Mouse (Mus musculus) CH12.LX (cell line): ENCODE measurements around the gene Pbdc1. TPM values are rescaled to one million over a fixed set of nuclear protein-coding genes. Genes with fewer than 3 reads are reported as not detected.
A peak's percentile ranks its signal among the peaks of the same experiment; 100 is the strongest.

Experiments used
- DNase-seq: peaks from one replicate; pipeline ENCODE4 v3.0.0-alpha.2; 2013; ENCODE audit errors: extremely low read depth
- H3K27ac ChIP-seq: 2 replicates; pipeline ENCODE4 v1.5.1; 2012; ENCODE audit warnings: low read depth, mild to moderate bottlenecking, control low read depth, moderate library complexity; ENCODE audit not compliant: insufficient read depth
- H3K27me3 ChIP-seq: replicated peaks from 2 replicates; pipeline ENCODE3; 2012; ENCODE audit warnings: inconsistent platforms
- H3K36me3 ChIP-seq, 2 experiments: replicated peaks in 1 of 2; 2 replicates each; pipeline versions ENCODE3 to v1.6.1; 2012; ENCODE audit warnings: inconsistent platforms in 1 of 2, low read length in 1 of 2, mild to moderate bottlenecking in 1 of 2, mixed read lengths in 1 of 2, moderate library complexity in 1 of 2; ENCODE audit not compliant: control insufficient read depth in 1 of 2, insufficient read depth in 1 of 2
- H3K4me1 ChIP-seq, 2 experiments: 2 replicates each; pipeline ENCODE4 v1.6.1; 2012; ENCODE audit warnings: inconsistent platforms in 1 of 2, moderate library complexity in 1 of 2; ENCODE audit not compliant: insufficient read depth in 2 of 2, control insufficient read depth in 1 of 2
- H3K4me2 ChIP-seq: 2 replicates; pipeline ENCODE4 v1.6.1; 2012; ENCODE audit warnings: low read depth, mild to moderate bottlenecking, control low read depth; ENCODE audit not compliant: poor library complexity, insufficient read depth, severe bottlenecking
- H3K4me3 ChIP-seq, 3 experiments: fragments of 150-350 bp in 1 of 3; sonication (generic) in 1 of 3; replicated peaks in 1 of 3; 2 replicates each; pipeline versions ENCODE3 to v1.5.1; 2011 to 2012; ENCODE audit warnings: low read depth in 2 of 3, low read length in 2 of 3, mild to moderate bottlenecking in 2 of 3, moderate library complexity in 2 of 3, control low read depth in 1 of 3, improper control_type of control experiment in 1 of 3, inconsistent platforms in 1 of 3, mixed read lengths in 1 of 3; ENCODE audit not compliant: poor library complexity in 1 of 3
- H3K79me2 ChIP-seq: replicated peaks from 2 replicates; pipeline ENCODE4 v1.6.1; 2012; ENCODE audit warnings: mild to moderate bottlenecking, moderate library complexity; ENCODE audit not compliant: control insufficient read depth, poor library complexity, insufficient read depth, severe bottlenecking; ENCODE audit errors: extremely low read depth
- H3K9ac ChIP-seq: 2 replicates; pipeline ENCODE4 v1.6.1; 2012; ENCODE audit warnings: low read depth, mild to moderate bottlenecking, control low read depth, moderate library complexity; ENCODE audit not compliant: insufficient read depth
- H3K9me3 ChIP-seq: replicated peaks from 2 replicates; pipeline ENCODE3; 2012; ENCODE audit warnings: low read length, inconsistent platforms, mixed read lengths
- CHD1 ChIP-seq: IDR thresholded peaks from 2 replicates; pipeline ENCODE4 v1.6.1; 2012; ENCODE audit warnings: low read depth, low read length, improper control_type of control experiment, inconsistent platforms
- CTCF ChIP-seq, 2 experiments: IDR thresholded peaks in 1 of 2; conservative IDR thresholded peaks in 1 of 2; 2 replicates each; pipeline ENCODE4 v1.5.1; 2011 to 2012; ENCODE audit warnings: low read depth in 2 of 2, low read length in 2 of 2, improper control_type of control experiment in 1 of 2, inconsistent platforms in 1 of 2, mild to moderate bottlenecking in 1 of 2, moderate library complexity in 1 of 2
- E2F4 ChIP-seq: IDR thresholded peaks from 2 replicates; pipeline ENCODE4 v1.6.1; 2011; ENCODE audit warnings: low read depth, low read length, improper control_type of control experiment; ENCODE audit not compliant: insufficient replicate concordance
- ELF1 ChIP-seq: IDR thresholded peaks from 2 replicates; pipeline ENCODE4 v1.6.1; 2014; ENCODE audit warnings: low read depth, mild to moderate bottlenecking, inconsistent platforms, low read length, improper control_type of control experiment
- EP300 ChIP-seq: IDR thresholded peaks from 2 replicates; pipeline ENCODE4 v1.6.1; 2011; ENCODE audit warnings: low read length, improper control_type of control experiment
- ETS1 ChIP-seq: conservative IDR thresholded peaks from 2 replicates; pipeline ENCODE4 v1.6.1; 2012; ENCODE audit warnings: low read depth, mild to moderate bottlenecking, inconsistent platforms, low read length, improper control_type of control experiment, moderate library complexity
- GABPA ChIP-seq: IDR thresholded peaks from 2 replicates; pipeline ENCODE4 v1.6.1; 2012; ENCODE audit warnings: low read depth, low read length, improper control_type of control experiment, inconsistent platforms; ENCODE audit not compliant: insufficient replicate concordance
- JUN ChIP-seq: IDR thresholded peaks from 2 replicates; pipeline ENCODE4 v1.6.1; 2011; ENCODE audit warnings: low read depth, mild to moderate bottlenecking, low read length, improper control_type of control experiment, moderate library complexity; ENCODE audit not compliant: insufficient read depth
- MAX ChIP-seq: IDR thresholded peaks from 2 replicates; pipeline ENCODE4 v1.6.1; 2011; ENCODE audit warnings: low read length, improper control_type of control experiment
- MAZ ChIP-seq: IDR thresholded peaks from 2 replicates; pipeline ENCODE4 v1.6.1; 2012; ENCODE audit warnings: low read depth, mild to moderate bottlenecking, inconsistent platforms, low read length, improper control_type of control experiment, moderate library complexity
- MEF2A ChIP-seq: IDR thresholded peaks from 2 replicates; pipeline ENCODE4 v1.6.1; 2014; ENCODE audit warnings: low read depth, mild to moderate bottlenecking, inconsistent platforms, low read length, improper control_type of control experiment, borderline replicate concordance
- MXI1 ChIP-seq: IDR thresholded peaks from 2 replicates; pipeline ENCODE4 v1.6.1; 2011; ENCODE audit warnings: mild to moderate bottlenecking, low read depth, low read length, improper control_type of control experiment
- RAD21 ChIP-seq: IDR thresholded peaks from 2 replicates; pipeline ENCODE4 v1.6.1; 2011; ENCODE audit warnings: low read depth, mild to moderate bottlenecking, low read length, improper control_type of control experiment, moderate library complexity
- UBTF ChIP-seq: IDR thresholded peaks from 2 replicates; pipeline ENCODE4 v1.6.1; 2012; ENCODE audit warnings: low read depth, mild to moderate bottlenecking, inconsistent platforms, low read length, improper control_type of control experiment, moderate library complexity
- USF1 ChIP-seq: IDR thresholded peaks from 2 replicates; pipeline ENCODE4 v1.6.1; 2014; ENCODE audit warnings: low read depth, mild to moderate bottlenecking, inconsistent platforms, low read length, improper control_type of control experiment
- ZC3H11A ChIP-seq: IDR thresholded peaks from 2 replicates; pipeline ENCODE4 v1.6.1; 2012; ENCODE audit warnings: low read depth, mild to moderate bottlenecking, inconsistent platforms, low read length, improper control_type of control experiment
- ZKSCAN1 ChIP-seq: IDR thresholded peaks from 2 replicates; pipeline ENCODE4 v1.6.1; 2012; ENCODE audit warnings: low read depth, inconsistent platforms, low read length, improper control_type of control experiment, borderline replicate concordance
- ZMIZ1 ChIP-seq: IDR thresholded peaks from 2 replicates; pipeline ENCODE4 v1.6.1; 2012; ENCODE audit warnings: low read depth, mild to moderate bottlenecking, inconsistent platforms, low read length, improper control_type of control experiment
- dilution Hi-C: fragments of 300-500 bp; cut with MboI; formaldehyde crosslinking; loops from 2 replicates; pipeline ENCODE4 v1.14.3; 2020; ENCODE audit warnings: low sequenced_read_pairs; ENCODE audit not compliant: extremely low pct_unique_long_range_greater_than_20kb, extremely low pct_ligation_motif_present
- in situ Hi-C: fragments of 300-500 bp; cut with MboI; formaldehyde crosslinking; loops from 3 replicates; pipeline ENCODE4 v1.14.3; 2019; ENCODE audit warnings: low sequenced_read_pairs, low pct_ligation_motif_present, low pct_unique_long_range_greater_than_20kb, mixed read lengths
- polyA plus RNA-seq: library from polyadenylated mRNA; unstranded; fragments of >175 nt; gene quantifications from 2 replicates; pipeline ENCODE4 v1.2.1, GENCODE M21; 2012; ENCODE audit warnings: low read depth; ENCODE audit not compliant: insufficient read length
- total RNA-seq, 2 experiments: library from RNA; depleted of rRNA; stranded (reverse); fragments of 300-350 nt in 1 of 2; fragments of >200 nt in 1 of 2; gene quantifications; 2 replicates each; pipeline ENCODE4 v1.2.3; 2012 to 2014

Pbdc1 gene
- total and polyA plus RNA-seq, 3 experiments: 30.9 to 59.4 (median 57.1) TPM

- no peaks in the 10 kb centered on the region for H3K79me2 ChIP-seq
- H3K4me2 ChIP-seq: no peak overlapping the region
- dilution Hi-C loops (no loop called here), in situ Hi-C loops (no loop called here)
- TF ChIP-seq RAD21 (peak; percentile 13), CTCF (conservative IDR thresholded peaks at IDR 0.05 in 1 of 2, IDR thresholded peaks at IDR 0.05 in 1 of 2; ENCODE audit: low read depth in 2 of 2, low read length in 2 of 2) (peak in 1 of 2 experiments; percentile 30; a peak in 2 of 4 replicates), ETS1 (no peak), JUN (no peak), ZMIZ1 (no peak), MXI1 (no peak)
- H3K27ac ChIP-seq: no peak overlapping the region
- no peaks in the 10 kb centered on the region for H3K9me3 ChIP-seq
- peaks cover 2 to 12% of the 10 kb centered on the region in 2 experiments for H3K36me3 ChIP-seq
- no peak for DNase-seq
- no peak overlapping the region for H3K9ac ChIP-seq
- H3K4me3 ChIP-seq: no peak overlapping the region
- H3K4me1 ChIP-seq: peaks cover 0 to 8% of the 10 kb centered on the region in 2 experiments; a peak in 1 of 4 replicates
- H3K27me3 ChIP-seq: no peaks in the 10 kb centered on the region
These were observed 41.9 kb upstream of the Pbdc1 start for GRCm38 (mm10) chrX:105037666-105038065.

- TF ChIP-seq EP300 (no peak), ELF1 (no peak), CTCF (conservative IDR thresholded peaks at IDR 0.05 in 1 of 2, IDR thresholded peaks at IDR 0.05 in 1 of 2; ENCODE audit: low read depth in 2 of 2, low read length in 2 of 2) (no peak), MAZ (no peak), USF1 (no peak), ZC3H11A (no peak), E2F4 (no peak), CHD1 (no peak), ZKSCAN1 (no peak), MEF2A (no peak), UBTF (no peak), GABPA (no peak), MAX (no peak), ZMIZ1 (no peak)
- H3K4me1 ChIP-seq: peaks cover 0 to 37% of the 10 kb centered on the region in 2 experiments; a peak in 2 of 4 replicates
- no peak for DNase-seq
- in situ Hi-C loops (no loop called here), dilution Hi-C loops (no loop called here)
- no peak overlapping the region for H3K4me3 ChIP-seq
- no peak overlapping the region for H3K4me2 ChIP-seq
- peak overlapping the region; percentile 53; the same call in 1 of the 2 replicates for H3K27ac ChIP-seq
- peaks cover 16% of the 10 kb centered on the region for H3K79me2 ChIP-seq
- H3K36me3 ChIP-seq: peaks cover 56 to 63% of the 10 kb centered on the region in 2 experiments
- no peaks in the 10 kb centered on the region for H3K27me3 ChIP-seq
- no peak overlapping the region for H3K9ac ChIP-seq
- H3K9me3 ChIP-seq: no peaks in the 10 kb centered on the region
These were observed 15.3 kb upstream of the Pbdc1 start for GRCm38 (mm10) chrX:105064294-105064693.
